Mouse (Mus musculus) WW6 (cell line): Measurements from ENCODE around the gene Olfr1.

Experiments used
- DNase-seq: peaks from one replicate; pipeline ENCODE4 v3.0.0-alpha.2; 2013; ENCODE audit warnings: low read depth, low spot score

Gene Olfr1

GRCm38 (mm10) chr11:73399514-73399913 is at the start of gene Olfr1:
Gene Olfr1 (minus strand): TSS chr11:73399614.
- no peak for DNase-seq

- no peak for DNase-seq
These were observed 29.0 kb upstream of the Olfr1 start, which contains the start of gene Olfr378 for GRCm38 (mm10) chr11:73428377-73428776. Gene Olfr378 (minus strand): TSS chr11:73428477.

- peak; percentile 22 for DNase-seq
These were observed 4.0 kb downstream of the Olfr1 start for GRCm38 (mm10) chr11:73395374-73395773.

GRCm38 (mm10) chr11:73370946-73371345 is 28.5 kb downstream of the Olfr1 start, which contains the start of gene Olfr376:
Gene Olfr376 (plus strand): TSS chr11:73371246.
- DNase-seq: no peak

GRCm38 (mm10) chr11:73350483-73350882 is 48.9 kb downstream of the Olfr1 start, which contains the start of gene Olfr20:
Gene Olfr20 (plus strand): TSS chr11:73350783.
- no peak for DNase-seq
